Mouse (Mus musculus) bone marrow macrophage, adult 2 months (primary cell): ENCODE data around the gene Pax2.

Experiments
- CTCF ChIP-seq: IDR thresholded peaks from 2 replicates; pipeline ENCODE4 v1.5.1; 2012; ENCODE audit warnings: low read depth, mild to moderate bottlenecking, low read length, moderate library complexity
- POLR2A ChIP-seq: IDR thresholded peaks from 2 replicates; pipeline ENCODE4 v1.6.1; 2012; ENCODE audit warnings: mild to moderate bottlenecking, low read depth, low read length, borderline replicate concordance

GRCm38 (mm10) chr19:44749061-44749990 is 6.5 kb upstream of the Pax2 start:
- TF ChIP-seq POLR2A (no peak), CTCF (no peak)
